Mouse (Mus musculus): ENCODE data around the gene Mtif3. TPM values are rescaled to one million over a fixed set of nuclear protein-coding genes. Genes with fewer than 3 reads are reported as not detected.

Mtif3 gene
- total and polyA plus RNA-seq, 3 experiments: 22.7 to 38.2 TPM; not detected in 1

GRCm38 (mm10) chr5:146905486-146906172, 58.0 kb downstream of the Mtif3 start (continued):
- TF ChIP-seq E2F4 (IDR thresholded peaks at IDR 0.05; ENCODE audit: borderline replicate concordance, low read depth, low read length): no peak
- no peak for TF ChIP-seq ETS1 (IDR thresholded peaks at IDR 0.05; ENCODE audit: low read depth, low read length)
- TF ChIP-seq MEF2A (IDR thresholded peaks at IDR 0.05; ENCODE audit: extremely low read depth, insufficient replicate concordance, low read depth, low read length, poor library complexity, severe bottlenecking): no peak
- TF ChIP-seq TAL1 (IDR thresholded peaks at IDR 0.05; ENCODE audit: low read length): no peak
- TF ChIP-seq TCF12 (IDR thresholded peaks at IDR 0.05; ENCODE audit: low read depth, low read length): no peak
- no peak for TF ChIP-seq CHD1 (IDR thresholded peaks at IDR 0.05; ENCODE audit: low read depth, low read length)
- TF ChIP-seq NRF1 (IDR thresholded peaks at IDR 0.05; ENCODE audit: insufficient read depth, low read depth, low read length, poor library complexity, severe bottlenecking): no peak
- peak; percentile 69 for TF ChIP-seq SIN3A (IDR thresholded peaks at IDR 0.05; ENCODE audit: low read length)
- TF ChIP-seq USF2 (IDR thresholded peaks at IDR 0.05; ENCODE audit: borderline replicate concordance in 1 of 2, insufficient read depth in 1 of 2, low read depth in 1 of 2, low read length in 2 of 2): no peak
- TF ChIP-seq CHD2 (IDR thresholded peaks at IDR 0.05; ENCODE audit: low read length): no peak
- TF ChIP-seq ZNF384 (IDR thresholded peaks at IDR 0.05; ENCODE audit: low read depth, low read length): no peak; the same call in 1 of the 2 replicates
- no peak for TF ChIP-seq NELFE (IDR thresholded peaks at IDR 0.05; ENCODE audit: low read depth, low read length)
- TF ChIP-seq POLR2AphosphoS2 (IDR thresholded peaks at IDR 0.05; ENCODE audit: low read length): no peak
- TF ChIP-seq ELF1 (IDR thresholded peaks at IDR 0.05; ENCODE audit: low read depth, low read length): no peak
- TF ChIP-seq MYB (IDR thresholded peaks at IDR 0.05; ENCODE audit: low read depth, low read length): no peak
- no peak for TF ChIP-seq JUND (IDR thresholded peaks at IDR 0.05; ENCODE audit: low read depth, low read length)
- TF ChIP-seq MAFK (IDR thresholded peaks at IDR 0.05; ENCODE audit: borderline replicate concordance, low read depth, low read length): no peak
- TF ChIP-seq SMC3 (IDR thresholded peaks at IDR 0.05; ENCODE audit: low read depth, low read length): peak; percentile 96

GRCm38 (mm10) chr5:146904404-146904803, 59.2 kb downstream of the Mtif3 start:
- no peaks in the 10 kb centered on the region for H3K79me2 ChIP-seq (ENCODE audit: control insufficient read depth, insufficient read depth, low read length, poor library complexity)
- no peak overlapping the region for H3K4me3 ChIP-seq (ENCODE audit: control insufficient read depth in 1 of 2, insufficient read depth in 1 of 2, low read depth in 2 of 2, low read length in 2 of 2)
- H3K4me1 ChIP-seq (ENCODE audit: control insufficient read depth in 1 of 2, insufficient read depth in 2 of 2, low read length in 2 of 2): no peaks in the 10 kb centered on the region
- H3K27me3 ChIP-seq (ENCODE audit: control insufficient read depth in 1 of 2, insufficient read depth in 2 of 2, low read length in 2 of 2): no peaks in the 10 kb centered on the region
- H3K9ac ChIP-seq (ENCODE audit: control insufficient read depth, low read depth, low read length, poor library complexity, severe bottlenecking): peak overlapping the region; percentile 29
- no peak overlapping the region for H3K27ac ChIP-seq (ENCODE audit: control insufficient read depth, low read depth, low read length)
- H3K36me3 ChIP-seq (ENCODE audit: control insufficient read depth in 1 of 2, insufficient read depth in 2 of 2, low read length in 2 of 2): 0 out of 4 replicates have a peak, but pooled peaks cover 0 to 4% of the 10 kb centered on the region in 2 experiments
- DNase-seq (ENCODE audit: low read depth, low spot score): peak; percentile 94
- H3K9me3 ChIP-seq (replicated peaks; ENCODE audit: insufficient read depth, low read length): no peaks in the 10 kb centered on the region
- TF ChIP-seq SIN3A (IDR thresholded peaks at IDR 0.05; ENCODE audit: low read length) (peak; percentile 76; the same call in 1 of the 2 replicates), POLR2AphosphoS5 (IDR thresholded peaks at IDR 0.05; ENCODE audit: borderline replicate concordance, low read depth, low read length) (no peak), CTCF (IDR thresholded peaks at IDR 0.05 in 2 of 3, conservative IDR thresholded peaks at IDR 0.05 in 1 of 3; ENCODE audit: control insufficient read depth in 1 of 3, insufficient read depth in 1 of 3, low read depth in 2 of 3, low read length in 3 of 3, poor library complexity in 1 of 3, severe bottlenecking in 1 of 3) (peak; percentile 80 to 99 (median 91)), GABPA (IDR thresholded peaks at IDR 0.05; ENCODE audit: low read depth, low read length) (no peak), POLR2A (IDR thresholded peaks at IDR 0.05; ENCODE audit: control insufficient read depth in 1 of 2, insufficient read depth in 1 of 2, low read depth in 1 of 2, low read length in 2 of 2, poor library complexity in 1 of 2) (no peak), NELFE (IDR thresholded peaks at IDR 0.05; ENCODE audit: low read depth, low read length) (no peak), MAZ (IDR thresholded peaks at IDR 0.05; ENCODE audit: low read depth, low read length) (no peak), MYC (IDR thresholded peaks at IDR 0.05; ENCODE audit: low read depth, low read length) (peak; percentile 98), USF1 (IDR thresholded peaks at IDR 0.05; ENCODE audit: low read depth, low read length) (no peak), TBP (IDR thresholded peaks at IDR 0.05; ENCODE audit: low read depth, low read length) (peak; percentile 54), MYB (IDR thresholded peaks at IDR 0.05; ENCODE audit: low read depth, low read length) (0 out of 2 replicates have a peak, but pooled peaks have one; percentile 13), MEF2A (IDR thresholded peaks at IDR 0.05; ENCODE audit: extremely low read depth, insufficient replicate concordance, low read depth, low read length, poor library complexity, severe bottlenecking) (0 out of 2 replicates have a peak, but pooled peaks have one; percentile 59), RCOR1 (IDR thresholded peaks at IDR 0.05; ENCODE audit: low read depth, low read length) (peak; percentile 71), ELF1 (IDR thresholded peaks at IDR 0.05; ENCODE audit: low read depth, low read length) (no peak; the same call in 1 of the 2 replicates), ZNF384 (IDR thresholded peaks at IDR 0.05; ENCODE audit: low read depth, low read length) (peak; percentile 67), RAD21 (IDR thresholded peaks at IDR 0.05; ENCODE audit: low read depth, low read length) (peak; percentile 100), TAL1 (IDR thresholded peaks at IDR 0.05; ENCODE audit: low read length) (no peak), E2F4 (IDR thresholded peaks at IDR 0.05; ENCODE audit: borderline replicate concordance, low read depth, low read length) (no peak), HCFC1 (IDR thresholded peaks at IDR 0.05; ENCODE audit: low read depth, low read length) (no peak), TCF12 (IDR thresholded peaks at IDR 0.05; ENCODE audit: low read depth, low read length) (0 out of 2 replicates have a peak, but pooled peaks have one; percentile 28), ETS1 (IDR thresholded peaks at IDR 0.05; ENCODE audit: low read depth, low read length) (no peak), ZC3H11A (IDR thresholded peaks at IDR 0.05; ENCODE audit: low read depth, low read length) (peak; percentile 100), MAX (IDR thresholded peaks at IDR 0.05; ENCODE audit: low read length) (peak; percentile 82), JUND (IDR thresholded peaks at IDR 0.05; ENCODE audit: low read depth, low read length) (peak; percentile 66; the same call in 1 of the 2 replicates)

Measured in MEL (cell line).